Mouse (Mus musculus): ENCODE measurements around the gene Mrps30. TPM values are rescaled to one million over a fixed set of nuclear protein-coding genes. Genes with fewer than 3 reads are reported as not detected.
"Not testable (repeated sequence)": the region's sequence is repeated elsewhere in the genome, so short reads cannot be mapped to it uniquely, and the experiment has no call there.

Mrps30 gene
- 25.7 and 27.1 TPM in 2 replicates for polyA plus RNA-seq (2014; fragmentation: Nextera tagmentation; extraction: Ambion mirVana)

DNA sequence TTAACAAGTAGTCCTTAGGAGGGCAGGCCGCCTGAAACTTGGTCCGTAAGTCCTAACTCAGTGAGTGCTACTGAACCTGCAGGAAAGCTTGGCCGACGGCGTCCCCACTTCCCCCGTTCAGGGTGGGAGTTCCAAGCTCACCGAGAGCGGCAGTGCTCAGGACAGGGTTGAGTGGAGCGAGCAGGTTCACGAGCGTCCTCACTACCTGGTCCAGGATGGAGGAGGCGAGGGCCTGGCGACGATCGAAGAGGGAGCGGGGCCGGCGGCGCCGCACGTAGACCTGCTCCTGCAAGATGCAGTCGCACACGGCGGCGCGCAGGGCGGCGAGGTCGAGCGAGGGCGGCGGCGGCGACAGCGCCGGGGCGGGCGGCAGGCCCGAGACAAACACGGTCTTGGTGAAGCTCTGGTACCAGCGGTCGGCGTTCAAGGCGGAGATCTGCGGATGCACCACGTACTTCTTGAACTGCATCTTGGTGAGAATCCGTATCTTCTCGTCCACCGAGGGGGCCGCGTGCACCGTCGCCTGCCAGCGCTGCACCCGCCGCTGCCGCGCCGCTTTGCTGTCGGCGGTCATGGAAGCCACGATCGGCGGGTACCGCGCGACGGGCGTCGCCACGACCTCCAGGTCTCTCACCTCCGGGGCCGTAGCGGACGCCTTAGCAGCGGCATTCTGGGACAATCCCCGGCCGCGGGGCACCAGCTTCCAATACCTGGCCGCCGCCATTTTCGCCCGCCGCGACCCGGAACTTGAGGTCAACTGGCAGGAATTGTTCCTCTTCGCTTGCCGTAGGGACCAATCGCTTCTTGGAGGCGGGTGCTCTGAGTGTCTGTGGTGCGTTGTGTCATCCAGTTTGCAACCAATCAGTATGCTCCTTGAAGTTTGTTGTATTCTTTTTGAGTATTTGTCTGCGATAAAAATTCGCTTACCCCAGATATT is at the start of gene Mrps30, which contains the start of gene B430218F22Rik:
TSS of gene Mrps30 (minus strand) at position 742 of the 937 bp plus-strand sequence.
TSS of gene B430218F22Rik (plus strand) at position 120 of the 937 bp plus-strand sequence.
- Histone ChIP-seq H3K36me3 (replicated peaks; ENCODE audit: control insufficient read depth, insufficient read depth) (peaks cover 29% of the 10 kb centered on the region), H3K27ac (peak within 1 kb of the TSS; percentile 81), H3K4me3 (replicated peaks; ENCODE audit: low read length) (peak within 1 kb of the TSS; percentile 94), H3K4me1 (replicated peaks; ENCODE audit: control insufficient read depth, insufficient read depth, low read length) (peaks cover 11% of the 10 kb centered on the region), H3K9me3 (ENCODE audit: control insufficient read depth, low read length) (no peaks in the 10 kb centered on the region), H3K4me2 (replicated peaks) (peak within 1 kb of the TSS; percentile 76), H3K9ac (peak within 1 kb of the TSS; percentile 87), H3K27me3 (ENCODE audit: control insufficient read depth, insufficient read depth, low read length) (no peaks in the 10 kb centered on the region)
- ATAC-seq (ENCODE audit: low FRiP score): peak; percentile 99
- under 1% methylated on average over 93 of the region's 93 CpGs for WGBS
- DNase-seq (ENCODE audit: low spot score): peak; percentile 98

DNA sequence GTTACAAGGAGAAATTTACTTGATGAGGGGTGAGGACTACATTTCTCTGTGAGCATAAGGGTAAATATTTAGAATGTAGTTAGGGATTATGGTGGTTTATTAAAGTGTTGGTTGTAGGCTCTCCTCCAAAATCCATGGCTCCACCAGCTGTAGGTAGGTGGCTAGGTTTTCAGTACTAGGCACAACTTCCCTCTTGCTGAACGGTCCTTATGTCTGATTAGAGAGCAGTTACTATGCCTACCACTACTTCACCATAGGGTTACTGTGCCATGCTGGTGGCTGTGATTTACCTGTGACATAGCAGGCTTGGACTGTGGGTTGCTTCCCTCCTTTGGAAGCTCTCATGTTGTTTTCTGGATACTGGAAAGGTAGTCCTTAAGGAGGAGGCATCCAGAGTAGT is 33.8 kb upstream of the Mrps30 start:
- Histone ChIP-seq H3K4me2 (replicated peaks) (no peak overlapping the region), H3K27ac (no peak overlapping the region), H3K4me3 (replicated peaks; ENCODE audit: low read length) (no peak overlapping the region), H3K9me3 (ENCODE audit: control insufficient read depth, low read length) (no peaks in the 10 kb centered on the region), H3K9ac (no peak overlapping the region), H3K36me3 (replicated peaks; ENCODE audit: control insufficient read depth, insufficient read depth) (no peaks in the 10 kb centered on the region), H3K4me1 (replicated peaks; ENCODE audit: control insufficient read depth, insufficient read depth, low read length) (no peaks in the 10 kb centered on the region), H3K27me3 (ENCODE audit: control insufficient read depth, insufficient read depth, low read length) (no peaks in the 10 kb centered on the region)
- ATAC-seq (ENCODE audit: low FRiP score) (no peak), DNase-seq (ENCODE audit: low spot score) (no peak)
- whole genome bisulfite sequencing: 96% methylated on average over 1 of the region's 1 CpGs

- H3K4me2 ChIP-seq (replicated peaks): no peak overlapping the region
- H3K9ac ChIP-seq: no peak overlapping the region
- DNase-seq (ENCODE audit: low spot score): no peak
- H3K36me3 ChIP-seq (replicated peaks; ENCODE audit: control insufficient read depth, insufficient read depth): no peaks in the 10 kb centered on the region
- WGBS: 73% methylated on average over 1 of the region's 1 CpGs
- ATAC-seq (ENCODE audit: low FRiP score): no peak
- H3K9me3 ChIP-seq (ENCODE audit: control insufficient read depth, low read length): no peaks in the 10 kb centered on the region
- no peaks in the 10 kb centered on the region for H3K27me3 ChIP-seq (ENCODE audit: control insufficient read depth, insufficient read depth, low read length)
- H3K4me1 ChIP-seq (replicated peaks; ENCODE audit: control insufficient read depth, insufficient read depth, low read length): no peaks in the 10 kb centered on the region
- H3K27ac ChIP-seq: no peak overlapping the region
- H3K4me3 ChIP-seq (replicated peaks; ENCODE audit: low read length): no peak overlapping the region
Observed at GRCm38 (mm10) chr13:118420408-118420807, 33.4 kb upstream of the Mrps30 start.

- ATAC-seq (ENCODE audit: low FRiP score): no peak
- H3K9ac ChIP-seq: no peak overlapping the region
- 26% methylated on average over 4 of the region's 4 CpGs for WGBS
- no peak overlapping the region for H3K27ac ChIP-seq
- no peaks in the 10 kb centered on the region for H3K4me1 ChIP-seq (replicated peaks; ENCODE audit: control insufficient read depth, insufficient read depth, low read length)
- no peaks in the 10 kb centered on the region for H3K9me3 ChIP-seq (ENCODE audit: control insufficient read depth, low read length)
- H3K4me3 ChIP-seq (replicated peaks; ENCODE audit: low read length): no peak overlapping the region
- no peaks in the 10 kb centered on the region for H3K36me3 ChIP-seq (replicated peaks; ENCODE audit: control insufficient read depth, insufficient read depth)
- no peak overlapping the region for H3K4me2 ChIP-seq (replicated peaks)
- no peak for DNase-seq (ENCODE audit: low spot score)
- H3K27me3 ChIP-seq (ENCODE audit: control insufficient read depth, insufficient read depth, low read length): no peaks in the 10 kb centered on the region
Observed at GRCm38 (mm10) chr13:118418163-118418562, 31.1 kb upstream of the Mrps30 start.

- Histone ChIP-seq H3K4me3 (replicated peaks; ENCODE audit: low read length) (no peak overlapping the region), H3K27ac (no peak overlapping the region), H3K9ac (no peak overlapping the region), H3K27me3 (ENCODE audit: control insufficient read depth, insufficient read depth, low read length) (no peaks in the 10 kb centered on the region), H3K4me2 (replicated peaks) (no peak overlapping the region), H3K4me1 (replicated peaks; ENCODE audit: control insufficient read depth, insufficient read depth, low read length) (no peaks in the 10 kb centered on the region), H3K9me3 (ENCODE audit: control insufficient read depth, low read length) (no peaks in the 10 kb centered on the region), H3K36me3 (replicated peaks; ENCODE audit: control insufficient read depth, insufficient read depth) (no peaks in the 10 kb centered on the region)
- 87% methylated on average over 6 of the region's 6 CpGs for WGBS
- no peak for ATAC-seq (ENCODE audit: low FRiP score)
- no peak for DNase-seq (ENCODE audit: low spot score)
Observed at GRCm38 (mm10) chr13:118411297-118411992, 24.4 kb upstream of the Mrps30 start.

DNA sequence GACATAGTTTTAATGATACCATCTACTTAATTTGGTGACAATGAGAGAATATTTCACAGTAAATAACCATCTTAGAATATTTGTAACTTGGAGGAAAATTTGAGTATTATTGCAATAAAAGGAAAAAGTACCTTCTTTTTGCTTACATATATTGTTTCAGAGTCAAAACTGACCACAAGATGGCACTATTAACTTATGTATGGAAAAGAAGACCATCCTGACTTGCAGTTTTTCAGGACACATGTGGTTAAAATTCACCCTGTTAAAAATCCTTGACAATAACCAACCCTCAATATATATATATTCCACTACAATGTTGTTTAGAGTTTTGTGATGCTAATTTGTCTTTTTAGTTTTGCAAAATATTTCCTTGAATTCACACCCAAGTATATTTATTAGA is 16.5 kb upstream of the Mrps30 start:
- no peak overlapping the region for H3K27ac ChIP-seq
- H3K4me2 ChIP-seq (replicated peaks): no peak overlapping the region
- H3K4me3 ChIP-seq (replicated peaks; ENCODE audit: low read length): no peak overlapping the region
- no peaks in the 10 kb centered on the region for H3K27me3 ChIP-seq (ENCODE audit: control insufficient read depth, insufficient read depth, low read length)
- H3K9me3 ChIP-seq (ENCODE audit: control insufficient read depth, low read length): no peaks in the 10 kb centered on the region
- H3K4me1 ChIP-seq (replicated peaks; ENCODE audit: control insufficient read depth, insufficient read depth, low read length): no peaks in the 10 kb centered on the region
- ATAC-seq (ENCODE audit: low FRiP score) (0 out of 2 replicates have a peak, but pooled peaks have one; percentile 59), DNase-seq (ENCODE audit: low spot score) (peak; percentile 92)
- H3K36me3 ChIP-seq (replicated peaks; ENCODE audit: control insufficient read depth, insufficient read depth): no peaks in the 10 kb centered on the region
- no peak overlapping the region for H3K9ac ChIP-seq

DNA sequence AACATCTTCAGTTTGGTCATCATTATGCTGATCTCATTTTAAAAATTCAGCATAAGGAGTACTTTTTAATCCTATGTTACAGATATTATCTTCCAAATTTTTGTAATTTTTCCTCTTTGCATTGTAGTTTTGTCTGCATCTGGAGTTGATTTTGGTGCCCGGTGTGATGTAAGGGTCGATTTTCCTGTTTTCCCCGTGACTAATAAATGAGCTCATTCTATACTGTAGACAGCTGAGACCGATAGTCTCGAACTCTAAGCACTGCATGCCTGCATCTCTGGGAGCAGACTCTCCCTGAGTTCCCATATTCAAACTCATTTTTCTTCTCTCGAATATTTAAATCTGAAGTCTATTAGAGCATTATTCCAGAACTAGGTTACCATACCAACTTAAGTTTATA is 13.3 kb upstream of the Mrps30 start:
- Histone ChIP-seq H3K4me2 (replicated peaks) (no peak overlapping the region), H3K4me3 (replicated peaks; ENCODE audit: low read length) (no peak overlapping the region), H3K4me1 (replicated peaks; ENCODE audit: control insufficient read depth, insufficient read depth, low read length) (no peaks in the 10 kb centered on the region), H3K9me3 (ENCODE audit: control insufficient read depth, low read length) (no peaks in the 10 kb centered on the region), H3K27ac (no peak overlapping the region), H3K36me3 (replicated peaks; ENCODE audit: control insufficient read depth, insufficient read depth) (no peaks in the 10 kb centered on the region), H3K27me3 (ENCODE audit: control insufficient read depth, insufficient read depth, low read length) (no peaks in the 10 kb centered on the region), H3K9ac (no peak overlapping the region)
- DNase-seq (ENCODE audit: low spot score): no peak
- no peak for ATAC-seq (ENCODE audit: low FRiP score)
- WGBS: 80% methylated on average over 6 of the region's 6 CpGs

- no peak overlapping the region for H3K27ac ChIP-seq
- no peaks in the 10 kb centered on the region for H3K36me3 ChIP-seq (replicated peaks; ENCODE audit: control insufficient read depth, insufficient read depth)
- H3K9ac ChIP-seq: no peak overlapping the region
- H3K4me3 ChIP-seq (replicated peaks; ENCODE audit: low read length): no peak overlapping the region
- H3K9me3 ChIP-seq (ENCODE audit: control insufficient read depth, low read length): no peaks in the 10 kb centered on the region
- no peaks in the 10 kb centered on the region for H3K27me3 ChIP-seq (ENCODE audit: control insufficient read depth, insufficient read depth, low read length)
- 92% methylated on average over 3 of the region's 3 CpGs for WGBS
- ATAC-seq (ENCODE audit: low FRiP score) (no peak), DNase-seq (ENCODE audit: low spot score) (no peak)
- no peak overlapping the region for H3K4me2 ChIP-seq (replicated peaks)
- no peaks in the 10 kb centered on the region for H3K4me1 ChIP-seq (replicated peaks; ENCODE audit: control insufficient read depth, insufficient read depth, low read length)
Observed at GRCm38 (mm10) chr13:118395803-118396202, 8.8 kb upstream of the Mrps30 start.

DNA sequence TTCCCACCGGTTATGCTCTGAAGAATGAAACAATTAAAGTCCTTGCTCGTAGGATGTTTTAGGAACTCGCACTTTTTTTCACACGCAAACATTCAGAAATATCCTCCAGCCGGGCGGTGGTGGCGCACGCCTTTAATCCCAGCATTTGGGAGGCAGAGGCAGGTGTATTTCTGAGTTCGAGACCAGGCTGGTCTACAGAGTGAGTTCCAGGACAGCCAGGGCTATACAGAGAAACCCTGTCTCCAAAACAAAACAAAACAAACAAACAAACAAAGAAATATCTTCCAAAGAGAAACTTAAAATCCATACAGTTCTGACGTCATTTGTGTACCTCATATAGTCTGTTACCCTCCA is 373 bp upstream of the Mrps30 start:
- H3K27me3 ChIP-seq (ENCODE audit: control insufficient read depth, insufficient read depth, low read length); DNase-seq (ENCODE audit: low spot score); H3K27ac ChIP-seq; H3K9ac ChIP-seq; H3K9me3 ChIP-seq (ENCODE audit: control insufficient read depth, low read length): not testable (repeated sequence)
- peak overlapping the region; percentile 50 for H3K4me2 ChIP-seq (replicated peaks)
- peaks cover 11% of the 10 kb centered on the region for H3K4me1 ChIP-seq (replicated peaks; ENCODE audit: control insufficient read depth, insufficient read depth, low read length)
- H3K36me3 ChIP-seq (replicated peaks; ENCODE audit: control insufficient read depth, insufficient read depth): peaks cover 23% of the 10 kb centered on the region
- WGBS: 8% methylated on average over 10 of the region's 10 CpGs
- H3K4me3 ChIP-seq (replicated peaks; ENCODE audit: low read length): peak overlapping the region; percentile 94
- ATAC-seq (ENCODE audit: low FRiP score): peak; percentile 58

All from hindbrain, embryonic 14.5 days (tissue).